Mouse (Mus musculus): ENCODE results near the gene Bnipl. TPM values are rescaled to one million over a fixed set of nuclear protein-coding genes. Genes with fewer than 3 reads are reported as not detected.

Bnipl gene
- total RNA-seq, 1 experiment from 2014 or later = 0.24 TPM

GRCm38 (mm10) chr3:95210585-95210984, 40.4 kb downstream of the Bnipl start:
- no peak for DNase-seq

GRCm38 (mm10) chr3:95208286-95208685, 42.7 kb downstream of the Bnipl start:
- DNase-seq = no peak

- no peak for DNase-seq
Observed at GRCm38 (mm10) chr3:95203880-95204279, 47.1 kb downstream of the Bnipl start.

- no peak for DNase-seq
Observed at GRCm38 (mm10) chr3:95200562-95200961, 50.4 kb downstream of the Bnipl start.

GRCm38 (mm10) chr3:95200132-95200531, 50.9 kb downstream of the Bnipl start:
- DNase-seq = no peak

GRCm38 (mm10) chr3:95199101-95199500, 51.9 kb downstream of the Bnipl start:
- no peak for DNase-seq

GRCm38 (mm10) chr3:95195772-95196171, 55.2 kb downstream of the Bnipl start:
- no peak for DNase-seq

GRCm38 (mm10) chr3:95194721-95195135, 56.3 kb downstream of the Bnipl start:
- no peak for DNase-seq

Other genes with a start within 250 kb of the Bnipl start
- 25.6 and 44.9 TPM in 2 replicates for gene Zfp687, start 235.7 kb downstream of the Bnipl start, total RNA-seq (2021)
- 261 and 282 TPM in 2 replicates for gene Psmd4, start 208.6 kb downstream of the Bnipl start, total RNA-seq (2021)
- 39.5 and 43.1 TPM in 2 replicates for gene Pip5k1a, start 144.3 kb downstream of the Bnipl start, total RNA-seq (2021)
- 68.4 and 72.5 TPM in 2 replicates for gene Vps72, start 140.2 kb downstream of the Bnipl start, total RNA-seq (2021)
- gene Tmod4, start 126.7 kb downstream of the Bnipl start, total RNA-seq (2021) = 1.0 and 1.1 TPM in 2 replicates
- gene Scnm1, start 117.2 kb downstream of the Bnipl start, total RNA-seq (2021) = 35.1 and 40.6 TPM in 2 replicates
- gene Lysmd1, start 117.1 kb downstream of the Bnipl start, total RNA-seq (2021) = 13.8 and 14.8 TPM in 2 replicates
- gene Tnfaip8l2, start 108.8 kb downstream of the Bnipl start, total RNA-seq (2021) = 1.1 TPM in 1 of 2 replicates, not detected in the other
- gene Sema6c, start 90.7 kb downstream of the Bnipl start, total RNA-seq (2021) = 3.9 and 5.0 TPM in 2 replicates
- 25.8 and 33.1 TPM in 2 replicates for gene Gabpb2, start 33.3 kb downstream of the Bnipl start, total RNA-seq (2021)
- 94.6 and 101 TPM in 2 replicates for gene Cdc42se1, start 22.5 kb downstream of the Bnipl start, total RNA-seq (2021)
- gene Mllt11, start 19.0 kb downstream of the Bnipl start, total RNA-seq (2021) = 7.6 and 8.9 TPM in 2 replicates
- 0.24 TPM in 1 of 2 replicates, not detected in the other for gene Gm128, start 9.6 kb downstream of the Bnipl start, total RNA-seq (2021)
- 164 and 181 TPM in 2 replicates for gene Mindy1, start 30.2 kb upstream of the Bnipl start, total RNA-seq (2021)
- gene Prune1, start 30.9 kb upstream of the Bnipl start, total RNA-seq (2021) = 27.9 and 38.2 TPM in 2 replicates
- gene Anxa9, start 56.0 kb upstream of the Bnipl start, total RNA-seq (2021) = 1.2 and 1.3 TPM in 2 replicates
- 253 and 254 TPM in 2 replicates for gene Cers2, start 63.6 kb upstream of the Bnipl start, total RNA-seq (2021)
- gene Setdb1, start 106.0 kb upstream of the Bnipl start, total RNA-seq (2021) = 33.8 and 35.0 TPM in 2 replicates
- not detected in 2 replicates for gene 4930558C23Rik, start 151.6 kb upstream of the Bnipl start, total RNA-seq (2021)
- 68.2 and 87.6 TPM in 2 replicates for gene Arnt, start 183.2 kb upstream of the Bnipl start, total RNA-seq (2021)
- 2.9 and 4.5 TPM in 2 replicates for gene Ctsk, start 248.1 kb upstream of the Bnipl start, total RNA-seq (2021)

Measured in adrenal gland, postnatal 25 days (tissue).